Mouse (Mus musculus) right cerebral cortex, adult 18-20 months (tissue): ENCODE data around the gene Slc6a20b.

Source experiments
- DNase-seq: peaks from one replicate; pipeline ENCODE4 v3.0.0; 2022; ENCODE audit warnings: mixed read lengths

Gene Slc6a20b

GRCm38 (mm10) chr9:123589240-123589910, 43.0 kb downstream of the Slc6a20b start:
- DNase-seq = no peak

GRCm38 (mm10) chr9:123577360-123578192, 54.8 kb downstream of the Slc6a20b start:
- no peak for DNase-seq

GRCm38 (mm10) chr9:123554599-123554998, 77.8 kb downstream of the Slc6a20b start:
- no peak for DNase-seq
